Mouse (Mus musculus) kidney, adult 2 months (tissue): ENCODE measurements at regions not wholly inside any gene's neighbourhood (a gene's known extent, or its start where the extent isn't known, plus 50 kb on each side); places are given as distances from the start of the nearest gene placed in this dataset.
A peak's percentile ranks its signal among the peaks of the same experiment; 100 is the strongest.

ENCODE experiments used
- CTCF ChIP-seq: fragments of 200-500 bp; conservative IDR thresholded peaks from 2 replicates; pipeline ENCODE4 v1.5.1; 2011; ENCODE audit warnings: low read depth, mild to moderate bottlenecking, control low read depth, low read length, moderate library complexity, mixed read lengths; ENCODE audit not compliant: insufficient read depth, insufficient read length
- POLR2A ChIP-seq: fragments of 200-500 bp; IDR thresholded peaks from one replicate; pipeline ENCODE4 v1.6.1; 2011; ENCODE audit warnings: low read depth, low read length, control low read depth

DNA sequence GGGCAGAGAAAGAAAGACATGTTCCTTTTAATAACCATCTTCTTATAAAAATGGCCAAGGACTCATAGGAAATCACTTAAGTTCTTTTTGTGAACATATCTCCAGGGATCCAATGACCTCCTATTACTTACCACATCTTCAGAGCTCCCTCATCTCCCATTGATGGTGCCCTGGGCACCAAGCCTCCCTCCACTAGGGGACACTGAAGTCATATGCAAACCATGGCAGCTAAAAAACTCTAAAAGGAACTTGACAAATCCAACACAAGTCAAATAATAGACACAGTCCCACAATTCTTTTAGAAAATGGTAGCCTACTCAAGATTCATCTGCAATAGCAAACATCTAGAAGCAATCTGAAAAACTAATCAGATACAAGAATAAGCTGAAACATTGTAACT lies 167.2 kb upstream of the Igf1 start:
- peak; percentile 78 for TF ChIP-seq CTCF
- no peak for TF ChIP-seq POLR2A
